Mouse (Mus musculus) thymus, postnatal 14 days (tissue): ENCODE measurements around the gene Hs1bp3.

Experiments used
- DNase-seq: peaks from one replicate; pipeline ENCODE4 v3.0.0; 2021

Gene Hs1bp3

GRCm38 (mm10) chr12:8337286-8338060, 24.2 kb downstream of the Hs1bp3 start:
- no peak for DNase-seq

GRCm38 (mm10) chr12:8338491-8338890, 25.3 kb downstream of the Hs1bp3 start:
- DNase-seq: no peak

GRCm38 (mm10) chr12:8338918-8339317, 25.7 kb downstream of the Hs1bp3 start:
- DNase-seq: no peak

- DNase-seq: no peak
Measured at GRCm38 (mm10) chr12:8339591-8340319, 26.5 kb downstream of the Hs1bp3 start.

GRCm38 (mm10) chr12:8341008-8341407, 27.8 kb downstream of the Hs1bp3 start:
- DNase-seq: no peak

- DNase-seq: no peak
Measured at GRCm38 (mm10) chr12:8343381-8343780, 30.1 kb downstream of the Hs1bp3 start.

GRCm38 (mm10) chr12:8344897-8345296, 31.7 kb downstream of the Hs1bp3 start:
- DNase-seq: peak; percentile 23

GRCm38 (mm10) chr12:8345539-8345938, 32.3 kb downstream of the Hs1bp3 start:
- no peak for DNase-seq

- DNase-seq: no peak
Measured at GRCm38 (mm10) chr12:8347746-8348462, 34.7 kb downstream of the Hs1bp3 start.

GRCm38 (mm10) chr12:8348733-8349513, 35.7 kb downstream of the Hs1bp3 start:
- DNase-seq: no peak

GRCm38 (mm10) chr12:8351025-8351903, 38.0 kb downstream of the Hs1bp3 start:
- no peak for DNase-seq

- no peak for DNase-seq
Measured at GRCm38 (mm10) chr12:8353071-8353470, 39.8 kb downstream of the Hs1bp3 start.

- DNase-seq: no peak
Measured at GRCm38 (mm10) chr12:8354187-8354586, 41.0 kb downstream of the Hs1bp3 start.

GRCm38 (mm10) chr12:8355011-8355410, 41.8 kb downstream of the Hs1bp3 start:
- no peak for DNase-seq

GRCm38 (mm10) chr12:8357449-8357848, 44.2 kb downstream of the Hs1bp3 start:
- peak; percentile 29 for DNase-seq

- no peak for DNase-seq
Measured at GRCm38 (mm10) chr12:8358344-8358966, 45.2 kb downstream of the Hs1bp3 start.

GRCm38 (mm10) chr12:8359418-8360112, 46.3 kb downstream of the Hs1bp3 start:
- no peak for DNase-seq

- DNase-seq: no peak
Measured at GRCm38 (mm10) chr12:8361866-8362265, 48.6 kb downstream of the Hs1bp3 start.

GRCm38 (mm10) chr12:8362400-8362799, 49.2 kb downstream of the Hs1bp3 start:
- DNase-seq: no peak

GRCm38 (mm10) chr12:8364321-8364838, 51.1 kb downstream of the Hs1bp3 start:
- DNase-seq: no peak
